Mouse (Mus musculus) embryonic fibroblast, embryonic 13.5 days (primary cell): ENCODE data around the gene Fndc5. TPM values are rescaled to one million over a fixed set of nuclear protein-coding genes. Genes with fewer than 3 reads are reported as not detected.

Source experiments
- H3K27ac ChIP-seq: 2 replicates; pipeline ENCODE4 v1.5.1; 2012; ENCODE audit warnings: low read length, control low read depth, inconsistent platforms; ENCODE audit not compliant: insufficient read depth
- H3K4me1 ChIP-seq: 2 replicates; pipeline ENCODE4 v1.6.1; 2011; ENCODE audit warnings: low read length; ENCODE audit not compliant: control insufficient read depth, insufficient read depth
- H3K4me3 ChIP-seq: 2 replicates; pipeline ENCODE4 v1.5.1; 2011; ENCODE audit warnings: mild to moderate bottlenecking, control low read depth, low read length; ENCODE audit not compliant: insufficient read depth
- CTCF ChIP-seq: IDR thresholded peaks from 2 replicates; pipeline ENCODE4 v1.5.1; 2011; ENCODE audit warnings: mild to moderate bottlenecking, control low read depth, low read length, moderate library complexity, borderline replicate concordance; ENCODE audit not compliant: insufficient read depth
- POLR2A ChIP-seq: IDR thresholded peaks from 2 replicates; pipeline ENCODE4 v1.6.1; 2011; ENCODE audit warnings: low read depth, mild to moderate bottlenecking, control low read depth, low read length, moderate library complexity
- polyA plus RNA-seq: library from polyadenylated mRNA; stranded (reverse); fragments of >200 nt; gene quantifications from 2 replicates; pipeline ENCODE4 v1.2.4, GENCODE M21; 2011; ENCODE audit warnings: low read depth; ENCODE audit not compliant: missing spikeins, insufficient read length

Gene Fndc5
- polyA plus RNA-seq, 1 experiment: 1.1 TPM

DNA sequence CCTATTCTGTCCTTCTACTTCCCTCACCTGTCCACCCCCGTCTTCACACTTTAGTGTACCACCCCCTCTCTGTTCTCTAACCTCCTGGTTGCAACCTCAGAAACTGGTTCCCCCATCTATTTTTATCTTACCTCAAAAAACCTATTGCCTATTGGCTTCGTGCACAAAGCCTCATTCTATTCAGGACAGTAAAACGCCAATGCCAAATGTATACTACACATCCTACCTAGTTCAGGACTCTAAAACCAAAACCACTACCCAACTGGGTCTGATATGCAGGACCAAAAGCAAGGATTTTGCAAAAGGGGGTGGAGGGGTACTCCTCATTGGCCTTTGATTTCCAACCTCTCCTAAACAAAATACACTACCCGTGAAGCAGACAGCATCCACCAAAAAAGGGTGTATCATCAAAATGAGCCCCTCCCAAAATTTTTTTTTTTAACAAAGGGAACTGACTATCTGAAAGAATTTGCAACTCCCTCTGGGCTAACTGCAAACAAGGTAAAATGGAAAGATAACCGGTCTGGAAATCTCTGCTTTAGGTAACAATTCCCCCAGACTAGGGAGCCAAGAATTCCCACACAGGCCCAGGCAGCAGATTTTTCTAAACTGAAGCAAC is 51.4 kb downstream of the Fndc5 start:
- TF ChIP-seq POLR2A (no peak), CTCF (no peak)

DNA sequence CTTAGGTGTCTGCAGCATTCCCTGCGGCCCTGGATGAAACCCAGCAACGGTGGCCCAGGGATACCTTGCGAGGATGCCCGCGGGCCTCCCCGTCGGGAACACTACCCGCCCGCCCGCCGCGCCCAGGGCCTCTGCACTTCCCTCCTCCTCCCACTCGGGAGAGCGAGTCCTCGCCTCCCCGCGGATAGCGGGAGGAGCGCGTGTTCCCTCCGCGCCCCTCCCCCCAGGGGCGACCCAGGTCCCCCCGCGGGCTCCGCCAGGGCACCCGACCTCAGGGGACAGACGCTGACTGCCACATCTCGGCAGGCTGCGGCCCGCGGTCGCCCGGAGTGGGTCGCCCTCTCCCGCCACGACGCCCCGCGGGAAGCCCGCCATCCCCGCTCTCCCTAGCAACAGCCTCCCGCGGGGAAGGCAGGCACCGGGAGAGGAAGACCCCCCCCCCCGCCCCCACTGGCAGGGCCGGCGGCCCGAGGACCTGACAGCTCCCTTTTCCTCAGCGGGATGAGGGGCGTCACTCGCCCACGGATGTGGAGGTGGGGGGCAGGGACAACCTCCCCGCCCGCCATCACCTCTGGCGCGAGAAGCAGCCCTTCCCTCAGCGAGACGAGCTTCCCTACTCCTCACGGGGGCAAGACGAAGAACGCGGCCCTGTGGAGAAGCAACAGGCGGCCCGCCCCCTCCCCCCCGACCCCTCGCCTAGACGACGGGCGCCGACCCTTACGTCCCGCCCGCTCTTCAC is 52.2 kb downstream of the Fndc5 start:
- no peak for TF ChIP-seq CTCF
- peak; percentile 37; the same call in 1 of the 2 replicates for TF ChIP-seq POLR2A
- H3K27ac ChIP-seq: peak overlapping the region; percentile 39
- H3K4me1 ChIP-seq: peaks cover 3% of the 10 kb centered on the region; the same call in 1 of the 2 replicates
- peak overlapping the region; percentile 82 for H3K4me3 ChIP-seq

More for the DNA sequence above, 51.4 kb downstream of the Fndc5 start:
- Histone ChIP-seq H3K27ac (no peak overlapping the region), H3K4me3 (peak overlapping the region; percentile 82), H3K4me1 (peaks cover 3% of the 10 kb centered on the region; the same call in 1 of the 2 replicates)

DNA sequence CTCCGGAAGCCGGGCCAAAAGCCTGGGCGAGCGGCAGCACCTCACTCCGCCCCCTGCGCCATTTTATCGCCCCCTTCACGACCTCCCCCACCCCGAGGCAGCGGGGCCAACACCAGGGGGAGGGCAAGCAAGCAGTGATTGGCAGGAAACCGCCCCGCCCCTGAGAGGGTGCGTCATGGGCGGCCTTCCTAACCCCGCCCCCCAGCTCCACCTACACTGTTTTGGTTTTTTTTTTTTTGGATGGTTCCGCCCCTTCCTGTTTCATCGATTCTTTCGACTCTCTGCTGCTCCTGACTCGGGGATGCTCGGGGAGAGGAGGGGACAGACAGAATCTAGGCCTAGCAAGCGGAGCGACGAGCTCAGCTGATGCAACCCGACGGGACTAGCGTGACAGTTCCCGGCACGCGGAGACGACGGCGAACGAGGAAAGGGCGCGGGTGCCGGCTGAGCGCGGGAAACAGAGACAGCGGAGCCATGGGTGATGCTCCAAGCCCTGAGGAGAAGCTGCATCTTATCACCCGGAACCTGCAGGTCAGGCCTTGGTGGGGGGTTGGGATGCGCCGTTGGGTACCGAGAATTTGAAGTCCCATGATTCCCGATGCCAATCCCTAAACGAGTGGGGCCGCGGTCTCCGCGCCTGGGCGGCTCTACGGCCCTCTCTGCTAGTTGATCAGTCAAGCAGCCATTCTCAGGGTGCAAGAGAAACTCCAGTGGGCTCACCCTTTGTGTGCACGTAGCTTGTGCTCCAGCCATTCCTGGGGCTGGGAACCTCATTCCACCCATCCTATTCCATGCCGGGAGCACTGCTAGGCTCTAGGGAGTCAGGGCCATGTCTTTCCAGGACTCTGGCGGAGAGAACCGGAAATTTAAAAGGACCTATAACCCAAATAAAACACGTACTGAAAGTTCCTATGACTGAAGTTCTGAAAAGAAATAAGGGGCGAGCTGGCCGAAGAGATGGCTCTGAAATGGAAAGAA is 53.0 kb downstream of the Fndc5 start, which contains the start of the genes S100pbp and Yars:
S100pbp (minus strand) TSS at position 186 of the 978 bp plus-strand sequence.
Yars (plus strand) TSS at position 219 of the 978 bp plus-strand sequence.
- peak; percentile 85 for TF ChIP-seq POLR2A
- TF ChIP-seq CTCF: no peak
- H3K4me3 ChIP-seq: peak within 1 kb of the TSS; percentile 87

DNA sequence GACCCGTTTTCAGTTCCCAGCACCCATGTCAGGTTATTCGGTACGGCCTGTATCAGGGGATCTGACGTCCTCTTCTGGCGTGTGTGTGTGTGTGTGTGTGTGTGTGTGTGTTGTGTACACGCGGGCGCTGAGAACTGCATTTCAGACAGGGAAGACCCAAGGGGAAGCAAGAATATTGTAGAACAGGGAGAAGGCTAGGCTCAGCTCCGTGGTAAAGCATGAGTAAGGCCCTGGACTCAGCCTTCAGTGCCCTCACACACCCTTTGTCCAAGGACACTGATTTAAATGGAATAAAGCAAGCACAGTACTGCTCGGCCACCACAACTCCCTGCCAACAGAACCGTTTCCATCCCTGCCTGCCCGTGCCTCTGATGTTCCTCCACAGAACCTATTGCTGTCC is 53.7 kb downstream of the Fndc5 start:
- TF ChIP-seq CTCF (no peak), POLR2A (peak; percentile 12; the same call in 1 of the 2 replicates)
- peak overlapping the region; percentile 87 for H3K4me3 ChIP-seq
- H3K27ac ChIP-seq: peak overlapping the region; percentile 82
- H3K4me1 ChIP-seq: peaks cover 3% of the 10 kb centered on the region; the same call in 1 of the 2 replicates

More for the DNA sequence above, 53.0 kb downstream of the Fndc5 start, which contains the start of the genes S100pbp and Yars:
- H3K27ac ChIP-seq: peak within 1 kb of the TSS; percentile 82
- H3K4me1 ChIP-seq: peaks cover 3% of the 10 kb centered on the region; the same call in 1 of the 2 replicates

DNA sequence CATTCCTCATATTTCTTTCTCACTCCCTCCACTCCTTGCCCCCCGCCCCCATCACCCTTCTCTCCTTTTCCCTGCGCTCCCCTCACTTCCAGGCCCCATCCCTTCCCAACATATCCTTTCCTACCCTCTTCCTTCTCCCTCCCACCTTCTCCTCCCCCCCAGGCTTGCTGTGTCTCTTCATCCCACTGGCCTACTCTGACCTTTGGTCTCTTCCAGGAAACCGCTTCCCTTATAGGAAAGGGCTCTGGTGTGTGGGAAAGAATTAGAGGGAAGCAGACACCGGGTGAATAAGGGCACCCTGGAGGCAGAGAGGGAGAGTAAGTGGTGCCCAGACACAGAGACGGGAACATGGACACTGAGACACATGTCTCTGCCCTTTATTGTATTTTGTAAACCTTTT is 54.9 kb downstream of the Fndc5 start:
- Histone ChIP-seq H3K27ac (no peak overlapping the region), H3K4me3 (peak overlapping the region; percentile 87), H3K4me1 (peaks cover 3% of the 10 kb centered on the region; the same call in 1 of the 2 replicates)
- TF ChIP-seq POLR2A (no peak), CTCF (no peak)

Other genes with a start within 250 kb of the Fndc5 start
- gene Azin2, start 174.6 kb upstream of the Fndc5 start, polyA plus RNA-seq: 29.0 and 37.5 TPM in 2 replicates
- 95.5 and 107 TPM in 2 replicates for gene Ak2, start 145.0 kb upstream of the Fndc5 start, polyA plus RNA-seq
- 49.7 and 62.6 TPM in 2 replicates for gene Rnf19b, start 78.7 kb upstream of the Fndc5 start, polyA plus RNA-seq
- not detected in 2 replicates for gene Tmem54, start 31.5 kb upstream of the Fndc5 start, polyA plus RNA-seq
- gene Hpca, start 15.0 kb upstream of the Fndc5 start, polyA plus RNA-seq: not detected in 2 replicates
- gene S100pbp, start 52.7 kb downstream of the Fndc5 start, polyA plus RNA-seq: 59.9 and 65.4 TPM in 2 replicates
- gene Yars, start 52.8 kb downstream of the Fndc5 start, polyA plus RNA-seq: 104 and 112 TPM in 2 replicates
- gene C77080, start 124.4 kb downstream of the Fndc5 start, polyA plus RNA-seq: 7.0 and 11.0 TPM in 2 replicates
- 9.4 and 15.0 TPM in 2 replicates for gene Sync, start 150.6 kb downstream of the Fndc5 start, polyA plus RNA-seq
- 183 and 229 TPM in 2 replicates for gene Rbbp4, start 198.4 kb downstream of the Fndc5 start, polyA plus RNA-seq
- 91.1 and 110 TPM in 2 replicates for gene Zbtb8os, start 198.7 kb downstream of the Fndc5 start, polyA plus RNA-seq
- 5.0 and 6.9 TPM in 2 replicates for gene Zbtb8a, start 241.1 kb downstream of the Fndc5 start, polyA plus RNA-seq